Mouse (Mus musculus) kidney, postnatal 14 days (tissue): ENCODE measurements at regions not wholly inside any gene's neighbourhood (a gene's known extent, or its start where the extent isn't known, plus 50 kb on each side); places are given as distances from the start of the nearest gene placed in this dataset.
"Not testable (repeated sequence)": the region's sequence is repeated elsewhere in the genome, so short reads cannot be mapped to it uniquely, and the experiment has no call there.

ENCODE experiments used
- DNase-seq: peaks from one replicate; pipeline ENCODE4 v3.0.0; 2022; ENCODE audit warnings: mixed read lengths

DNA sequence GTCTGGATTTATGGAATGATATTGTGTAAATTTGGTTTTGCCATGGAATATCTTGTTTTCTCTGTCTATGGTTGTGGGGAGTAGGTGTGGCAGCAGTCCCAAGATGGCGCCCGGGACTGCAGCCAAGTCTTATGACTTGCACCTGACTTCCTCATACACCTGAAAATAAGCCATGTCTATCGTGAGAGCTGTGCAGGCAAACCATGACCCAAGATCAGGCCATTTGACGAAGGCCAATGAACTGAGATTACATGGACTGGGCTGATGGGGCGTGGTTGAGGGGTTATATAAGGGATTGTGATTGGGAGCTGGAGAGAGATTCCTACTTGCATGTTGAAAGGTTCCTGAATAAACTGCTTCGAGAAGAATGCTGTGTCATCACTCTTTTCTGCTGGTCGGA is 139.5 kb downstream of the Slc6a15 start:
- DNase-seq = not testable (repeated sequence)

- DNase-seq = no peak
These were observed 176.9 kb downstream of the Slc6a15 start for GRCm38 (mm10) chr10:103544502-103544901.

GRCm38 (mm10) chr10:103549510-103549909 is 181.9 kb downstream of the Slc6a15 start:
- no peak for DNase-seq

DNA sequence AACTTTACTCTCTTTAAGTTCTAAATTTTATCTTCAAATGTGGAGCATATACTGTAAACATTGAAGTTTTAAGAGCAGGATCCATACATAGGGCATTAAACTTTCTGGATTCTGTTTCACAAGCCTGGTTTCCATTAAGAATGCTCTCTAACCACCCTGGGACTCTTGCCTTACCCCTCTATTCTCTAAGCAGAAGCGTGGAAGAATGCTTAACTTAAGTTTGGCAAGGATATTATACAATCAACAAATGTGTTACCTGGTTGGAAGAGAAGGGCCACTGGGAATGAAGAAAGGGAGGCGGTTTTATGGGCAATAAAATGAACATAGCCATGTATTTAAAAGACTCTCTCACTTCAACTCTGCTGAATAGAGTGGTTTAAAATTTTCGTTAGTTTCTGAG is 217.5 kb downstream of the Slc6a15 start:
- DNase-seq = no peak

GRCm38 (mm10) chr10:103585504-103585903 is 217.9 kb downstream of the Slc6a15 start:
- no peak for DNase-seq

GRCm38 (mm10) chr10:103591985-103592384 is 224.4 kb downstream of the Slc6a15 start:
- DNase-seq = no peak

- no peak for DNase-seq
These were observed 273.6 kb downstream of the Slc6a15 start for GRCm38 (mm10) chr10:103641162-103641561.

GRCm38 (mm10) chr10:103649848-103650247 is 282.3 kb downstream of the Slc6a15 start:
- DNase-seq = no peak

DNA sequence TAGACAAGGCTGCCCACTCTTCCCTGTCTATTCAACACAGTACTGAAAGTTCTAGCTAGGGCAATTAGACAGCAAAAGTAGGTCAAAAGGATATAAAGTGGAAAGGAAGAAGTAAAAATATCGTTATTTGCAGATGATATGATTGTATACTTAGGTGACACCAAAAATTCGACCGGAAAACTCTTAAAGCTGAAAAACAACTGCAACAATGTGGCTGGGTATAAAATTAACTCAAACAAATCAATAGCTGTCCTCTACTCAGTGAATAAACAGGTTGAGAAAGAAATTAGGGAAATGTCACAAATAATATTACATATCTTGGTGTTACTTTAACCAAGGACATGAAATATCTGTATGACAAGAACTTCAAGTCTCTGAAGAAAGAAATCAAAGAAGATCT is 305.5 kb downstream of the Slc6a15 start:
- no peak for DNase-seq

- DNase-seq = no peak
These were observed 306.2 kb downstream of the Slc6a15 start for GRCm38 (mm10) chr10:103673765-103674164.

DNA sequence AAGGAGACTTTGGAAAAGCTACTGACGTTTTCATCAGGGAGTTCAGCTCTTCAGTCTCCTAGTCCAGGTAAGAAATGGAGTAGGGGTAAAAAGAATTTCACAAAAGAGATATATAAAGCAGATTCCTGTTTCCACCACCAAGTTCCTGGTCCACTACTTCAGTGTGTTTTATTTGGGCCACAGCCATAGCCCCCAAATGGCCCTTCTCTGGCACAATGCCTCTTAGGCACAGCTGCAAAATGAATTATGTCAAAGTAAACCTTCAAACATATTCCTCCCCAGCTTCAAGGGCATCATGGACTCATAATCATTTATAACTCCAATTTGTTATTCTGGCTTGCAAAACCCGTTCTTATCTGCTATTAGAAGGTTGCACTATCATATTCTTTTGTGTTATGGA is 325.1 kb downstream of the Slc6a15 start:
- peak; percentile 1 for DNase-seq

DNA sequence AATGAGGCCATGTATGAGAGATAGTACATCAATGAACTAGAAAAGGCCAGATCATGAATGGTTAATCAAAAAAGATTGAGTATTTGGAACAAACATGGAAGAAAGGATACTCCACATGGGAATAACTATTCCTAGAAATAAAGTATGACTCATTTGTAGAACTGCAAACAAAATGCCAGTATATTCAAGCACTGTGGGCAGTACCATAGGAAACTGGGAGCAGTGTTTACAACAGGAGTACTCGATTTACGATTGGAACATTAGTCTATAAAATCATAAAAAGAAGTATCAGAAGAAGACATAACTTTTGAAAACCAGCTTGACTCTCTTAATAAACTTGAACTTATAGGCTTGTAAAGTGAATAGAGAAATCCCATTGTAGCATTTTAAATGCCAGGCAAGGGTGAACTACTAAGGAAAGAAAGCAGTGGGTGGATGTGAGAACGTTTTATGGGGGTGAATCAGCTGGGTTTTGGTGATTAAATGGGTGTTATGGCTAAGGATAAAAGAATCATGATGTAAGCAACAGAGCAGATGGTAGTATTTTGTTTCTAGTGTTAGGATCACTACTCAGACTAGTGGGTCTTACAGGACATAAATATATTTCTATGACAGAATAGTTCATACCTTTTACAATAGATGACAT is 347.6 kb downstream of the Slc6a15 start:
- no peak for DNase-seq

GRCm38 (mm10) chr10:103718998-103719662 is 351.5 kb downstream of the Slc6a15 start:
- DNase-seq = no peak

DNA sequence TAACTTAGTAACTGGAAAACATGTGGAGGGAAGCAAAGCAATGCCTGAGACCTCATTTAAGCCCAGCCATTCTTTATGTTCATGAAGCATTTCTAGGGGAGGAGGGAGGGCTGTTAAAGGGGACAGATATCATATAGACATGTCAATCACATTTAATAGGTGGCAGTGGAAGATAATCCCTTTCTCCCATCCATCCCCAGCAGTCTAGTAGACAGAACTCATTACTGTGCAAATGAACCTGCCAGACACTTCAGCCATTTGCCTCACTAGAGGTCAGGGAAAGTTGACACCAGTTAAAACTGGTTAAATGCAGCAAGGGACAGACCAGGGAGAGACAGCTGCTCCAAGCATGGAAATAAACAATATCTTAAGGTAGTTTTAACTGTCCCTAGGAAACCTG is 359.1 kb downstream of the Slc6a15 start:
- DNase-seq = no peak

GRCm38 (mm10) chr10:103731522-103731921 is 363.9 kb downstream of the Slc6a15 start:
- no peak for DNase-seq

DNA sequence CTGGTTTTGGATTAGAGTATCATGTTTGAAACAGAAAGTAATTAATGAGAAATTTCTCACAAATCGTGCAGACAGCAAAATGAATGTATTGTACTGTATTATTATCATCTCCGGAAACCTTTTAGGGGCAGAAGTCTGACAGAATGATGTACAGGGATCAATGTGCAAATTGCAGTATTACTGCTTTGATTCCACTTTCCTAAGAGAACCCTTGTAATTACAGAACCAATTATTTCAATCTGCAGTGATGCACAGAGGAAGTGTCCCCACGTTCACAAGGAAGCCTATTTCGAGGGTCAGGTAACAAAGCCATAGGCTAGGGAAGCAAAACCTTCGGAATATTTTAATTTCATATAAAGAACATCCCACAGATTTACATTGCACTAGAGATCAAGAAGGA is 364.4 kb downstream of the Slc6a15 start:
- no peak for DNase-seq

- DNase-seq = no peak
These were observed 362.7 kb upstream of the Gm21293 start for GRCm38 (mm10) chr10:103780127-103780526.

DNA sequence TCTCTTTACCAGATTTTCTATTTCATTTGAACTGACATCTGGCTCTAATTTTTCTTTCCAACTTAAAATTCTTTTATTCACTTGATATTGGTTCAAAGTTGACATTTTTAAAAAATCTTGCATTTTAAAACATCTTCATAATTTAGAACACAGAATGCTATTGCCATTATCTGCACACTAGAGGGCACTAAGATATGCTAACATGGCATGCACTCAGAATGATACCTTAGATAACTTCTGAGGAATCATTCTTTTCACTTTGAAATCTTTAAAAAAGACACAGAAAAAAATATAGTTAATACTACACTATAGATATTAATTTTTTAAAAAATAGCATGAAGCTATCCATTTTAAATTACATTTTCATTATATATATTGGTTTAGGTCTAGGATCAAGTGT is 357.9 kb upstream of the Gm21293 start:
- no peak for DNase-seq

DNA sequence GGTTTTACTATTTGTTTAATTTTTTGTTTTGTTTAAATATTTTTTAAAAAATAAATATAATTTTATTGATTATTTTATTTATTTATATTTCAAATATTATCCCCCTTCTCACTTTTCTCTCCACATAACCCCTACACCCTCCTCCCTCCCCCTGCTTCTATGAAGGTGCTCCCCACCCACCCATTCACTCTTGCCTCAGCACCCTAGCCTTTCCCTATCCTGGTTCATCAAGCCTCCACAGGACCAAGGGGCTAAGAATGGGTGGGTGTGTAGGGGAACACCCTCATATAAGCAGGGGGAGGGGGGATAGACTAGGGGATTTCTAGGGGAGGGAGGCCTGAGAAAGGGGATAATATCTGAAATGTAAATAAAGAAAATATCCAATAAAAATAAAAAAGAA is 313.7 kb upstream of the Gm21293 start:
- no peak for DNase-seq

DNA sequence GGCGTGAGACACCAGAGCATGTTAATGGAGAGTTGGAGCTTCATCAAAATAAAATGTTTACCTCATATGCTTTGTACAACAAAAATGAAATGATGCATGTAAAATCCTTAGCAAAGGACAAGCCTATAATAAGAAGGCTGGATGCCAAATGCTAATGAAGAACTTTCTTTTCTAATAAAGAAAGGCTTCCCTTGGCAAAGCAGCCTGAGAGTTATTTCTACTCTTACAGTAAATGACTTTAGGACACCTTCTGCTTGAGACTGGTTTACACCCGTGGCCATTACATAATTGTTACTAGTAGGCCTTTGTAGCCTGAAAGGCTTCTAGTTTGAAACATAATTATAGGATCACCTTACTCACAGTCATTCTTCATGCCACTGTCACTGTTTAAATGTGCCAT is 310.7 kb upstream of the Gm21293 start:
- DNase-seq = no peak

DNA sequence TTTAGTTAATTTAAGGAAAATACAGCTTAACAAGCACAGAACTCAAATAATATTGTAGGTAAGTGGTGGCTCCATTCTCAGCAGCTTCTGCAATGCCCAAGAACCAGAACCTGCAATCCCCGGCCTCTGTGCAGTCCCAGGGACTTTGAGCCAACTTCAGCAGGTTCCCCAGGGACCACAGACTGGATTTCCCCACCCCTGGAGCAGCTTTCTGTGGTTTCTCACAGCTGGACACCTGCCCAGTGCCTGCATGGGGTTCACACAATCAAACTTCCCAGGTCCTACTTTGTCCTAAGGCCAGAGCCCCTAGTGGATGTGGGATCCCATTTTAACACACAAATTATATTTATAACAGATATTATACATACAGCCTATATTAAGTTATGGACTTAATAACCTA is 287.6 kb upstream of the Gm21293 start:
- DNase-seq = peak; percentile 2

GRCm38 (mm10) chr10:103860890-103861289 is 281.9 kb upstream of the Gm21293 start:
- DNase-seq = no peak

GRCm38 (mm10) chr10:103862120-103862519 is 280.7 kb upstream of the Gm21293 start:
- DNase-seq = no peak

- no peak for DNase-seq
These were observed 278.9 kb upstream of the Gm21293 start for GRCm38 (mm10) chr10:103863909-103864308.

- DNase-seq = no peak
These were observed 232.7 kb upstream of the Gm21293 start for GRCm38 (mm10) chr10:103910098-103910497.
